Mouse (Mus musculus) liver, postnatal 0 days (tissue): ENCODE measurements at regions not wholly inside any gene's neighbourhood (a gene's known extent, or its start where the extent isn't known, plus 50 kb on each side); places are given as distances from the start of the nearest gene placed in this dataset.
A peak's percentile ranks its signal among the peaks of the same experiment; 100 is the strongest.

ENCODE experiments used
- ATAC-seq: fragments of 200-750 bp; cut with Nextera tagmentation; 2 replicates; pipeline ENCODE4 v1.8.0; 2017; ENCODE audit warnings: mild to moderate bottlenecking, moderate library complexity
- DNase-seq: peaks from one replicate; pipeline ENCODE4 v3.0.0-alpha.2; 2016
- H3K27ac ChIP-seq: fragments of 300-500 bp; sonication (generic); 2 replicates; pipeline ENCODE4 v1.5.1; 2014; ENCODE audit warnings: antibody characterized with exemption, moderate library complexity, mild to moderate bottlenecking, low read depth
- H3K27me3 ChIP-seq: fragments of 300-500 bp; sonication (generic); 2 replicates; pipeline ENCODE4 v1.6.1; 2014; ENCODE audit warnings: low read length, control low read depth, mixed read lengths; ENCODE audit not compliant: insufficient read depth
- H3K36me3 ChIP-seq: fragments of 300-500 bp; sonication (generic); replicated peaks from 2 replicates; pipeline ENCODE4 v1.6.1; 2014; ENCODE audit warnings: mild to moderate bottlenecking, control low read depth, low read length, moderate library complexity, mixed read lengths; ENCODE audit not compliant: insufficient read depth
- H3K4me1 ChIP-seq: fragments of 300-500 bp; sonication (generic); 2 replicates; pipeline ENCODE4 v1.6.1; 2014; ENCODE audit warnings: antibody characterized with exemption, mild to moderate bottlenecking, control low read depth; ENCODE audit not compliant: insufficient read depth
- H3K4me2 ChIP-seq: fragments of 300-500 bp; sonication (generic); 2 replicates; pipeline ENCODE4 v1.6.1; 2014; ENCODE audit warnings: low read depth, mild to moderate bottlenecking, low read length, moderate library complexity, mixed read lengths
- H3K4me3 ChIP-seq: fragments of 300-500 bp; sonication (generic); 2 replicates; pipeline ENCODE4 v1.5.1; 2014; ENCODE audit warnings: low read depth, low read length
- H3K9ac ChIP-seq: fragments of 300-500 bp; sonication (generic); replicated peaks from 2 replicates; pipeline ENCODE4 v1.6.1; 2014; ENCODE audit warnings: mild to moderate bottlenecking, moderate library complexity
- H3K9me3 ChIP-seq: fragments of 300-500 bp; sonication (generic); 2 replicates; pipeline ENCODE4 v1.6.1; 2016; ENCODE audit warnings: mild to moderate bottlenecking, control low read depth, low read length, mixed read lengths
- CTCF ChIP-seq: sonication (generic); IDR thresholded peaks from 2 replicates; pipeline ENCODE4 v1.5.1; 2016; ENCODE audit warnings: antibody characterized with exemption, low read depth
- EP300 ChIP-seq: IDR thresholded peaks from 2 replicates; pipeline ENCODE4 v1.6.1; 2016; ENCODE audit warnings: antibody characterized with exemption, low read depth, mild to moderate bottlenecking
- WGBS: fragments of 180-500 bp; shearing (Covaris S2); extraction: QIAGEN DNeasy Blood & Tissue Kit; methylation state at CpG from one replicate; pipeline ENCODE4 v1.1.7; 2014; ENCODE audit not compliant: insufficient replicate concordance; 5-methylcytosine and 5-hydroxymethylcytosine counted together

- Histone ChIP-seq H3K4me1 (no peaks in the 10 kb centered on the region), H3K36me3 (no peaks in the 10 kb centered on the region), H3K9ac (no peak overlapping the region), H3K4me2 (no peak overlapping the region), H3K27me3 (no peaks in the 10 kb centered on the region), H3K4me3 (no peak overlapping the region), H3K27ac (no peak overlapping the region), H3K9me3 (no peaks in the 10 kb centered on the region)
- 48% methylated on average over 1 of the region's 1 CpGs for WGBS
- TF ChIP-seq EP300 (no peak), CTCF (no peak)
- ATAC-seq: no peak
- no peak for DNase-seq
These were observed 147.1 kb downstream of the Ccdc71l start for GRCm38 (mm10) chr12:32525586-32525985.

GRCm38 (mm10) chr12:32531216-32531615 is 152.7 kb downstream of the Ccdc71l start:
- no peak overlapping the region for H3K4me3 ChIP-seq
- no peak overlapping the region for H3K27ac ChIP-seq
- H3K4me1 ChIP-seq: no peaks in the 10 kb centered on the region
- DNase-seq (no peak), ATAC-seq (no peak)
- H3K4me2 ChIP-seq: no peak overlapping the region
- H3K9me3 ChIP-seq: no peaks in the 10 kb centered on the region
- H3K27me3 ChIP-seq: no peaks in the 10 kb centered on the region
- H3K36me3 ChIP-seq: no peaks in the 10 kb centered on the region
- 82% methylated on average over 3 of the region's 3 CpGs for WGBS
- no peak for TF ChIP-seq EP300
- TF ChIP-seq CTCF: no peak
- H3K9ac ChIP-seq: no peak overlapping the region

- no peak for TF ChIP-seq EP300
- 0 out of 2 replicates have a peak, but pooled peaks have one; percentile 3 for TF ChIP-seq CTCF
- Histone ChIP-seq H3K4me3 (no peak overlapping the region), H3K36me3 (no peaks in the 10 kb centered on the region), H3K27ac (no peak overlapping the region), H3K9ac (no peak overlapping the region), H3K27me3 (no peaks in the 10 kb centered on the region), H3K4me1 (no peaks in the 10 kb centered on the region), H3K9me3 (no peaks in the 10 kb centered on the region), H3K4me2 (no peak overlapping the region)
- DNase-seq (peak; percentile 30), ATAC-seq (peak; percentile 68)
These were observed 155.1 kb downstream of the Ccdc71l start for GRCm38 (mm10) chr12:32533641-32534040.

GRCm38 (mm10) chr12:32545466-32545865 is 167.0 kb downstream of the Ccdc71l start:
- Histone ChIP-seq H3K27me3 (no peaks in the 10 kb centered on the region), H3K4me2 (no peak overlapping the region), H3K27ac (no peak overlapping the region), H3K9me3 (0 out of 2 replicates have a peak, but pooled peaks cover 2% of the 10 kb centered on the region), H3K9ac (no peak overlapping the region), H3K4me3 (no peak overlapping the region), H3K4me1 (no peaks in the 10 kb centered on the region), H3K36me3 (no peaks in the 10 kb centered on the region)
- DNase-seq: no peak
- ATAC-seq: no peak
- TF ChIP-seq EP300 (no peak), CTCF (no peak)
- 70% methylated on average over 1 of the region's 1 CpGs for WGBS

- Histone ChIP-seq H3K27me3 (no peaks in the 10 kb centered on the region), H3K9me3 (0 out of 2 replicates have a peak, but pooled peaks cover 2% of the 10 kb centered on the region), H3K9ac (no peak overlapping the region), H3K36me3 (no peaks in the 10 kb centered on the region), H3K4me1 (no peaks in the 10 kb centered on the region), H3K27ac (no peak overlapping the region), H3K4me2 (no peak overlapping the region), H3K4me3 (no peak overlapping the region)
- TF ChIP-seq EP300 (no peak), CTCF (no peak)
- DNase-seq (no peak), ATAC-seq (no peak)
These were observed 167.9 kb downstream of the Ccdc71l start for GRCm38 (mm10) chr12:32546356-32546755.

GRCm38 (mm10) chr12:32553793-32554192 is 175.3 kb downstream of the Ccdc71l start:
- H3K27me3 ChIP-seq: no peaks in the 10 kb centered on the region
- ATAC-seq (no peak), DNase-seq (no peak)
- no peaks in the 10 kb centered on the region for H3K4me1 ChIP-seq
- no peak overlapping the region for H3K27ac ChIP-seq
- TF ChIP-seq EP300 (no peak), CTCF (no peak)
- H3K9ac ChIP-seq: no peak overlapping the region
- no peaks in the 10 kb centered on the region for H3K36me3 ChIP-seq
- no peak overlapping the region for H3K4me2 ChIP-seq
- 0 out of 2 replicates have a peak, but pooled peaks cover under 1% of the 10 kb centered on the region for H3K9me3 ChIP-seq
- H3K4me3 ChIP-seq: no peak overlapping the region
- WGBS: 88% methylated on average over 5 of the region's 5 CpGs

- H3K9ac ChIP-seq: no peak overlapping the region
- H3K9me3 ChIP-seq: no peaks in the 10 kb centered on the region
- no peaks in the 10 kb centered on the region for H3K36me3 ChIP-seq
- WGBS: 59% methylated on average over 3 of the region's 3 CpGs
- ATAC-seq (no peak), DNase-seq (no peak)
- H3K4me1 ChIP-seq: no peaks in the 10 kb centered on the region
- H3K27ac ChIP-seq: no peak overlapping the region
- no peak overlapping the region for H3K4me3 ChIP-seq
- H3K27me3 ChIP-seq: no peaks in the 10 kb centered on the region
- H3K4me2 ChIP-seq: no peak overlapping the region
- no peak for TF ChIP-seq CTCF
- no peak for TF ChIP-seq EP300
These were observed 189.3 kb downstream of the Ccdc71l start for GRCm38 (mm10) chr12:32567777-32568176.
